Mouse (Mus musculus) embryonic stem cell, embryonic (primary cell): ENCODE data around the gene Adamts7.

Source experiments
- CTCF ChIA-PET, 4 experiments: fragments of 300-600 bp in 2 of 4; fragments of 350-600 bp in 2 of 4; sonication (Branson Sonifier 250); formaldehyde crosslinking; loops; one replicate each; lab custom pipeline; 2022; ENCODE audit warnings: inconsistent platforms in 2 of 4; lab: Charles Lee
- POLR2A ChIA-PET, 4 experiments: fragments of 300-600 bp in 2 of 4; fragments of 350-600 bp in 2 of 4; sonication (Branson Sonifier 250); formaldehyde crosslinking; loops; one replicate each; lab custom pipeline; 2022; ENCODE audit warnings: antibody characterized with exemption in 4 of 4, inconsistent platforms in 1 of 4; lab: Charles Lee

Gene Adamts7

DNA sequence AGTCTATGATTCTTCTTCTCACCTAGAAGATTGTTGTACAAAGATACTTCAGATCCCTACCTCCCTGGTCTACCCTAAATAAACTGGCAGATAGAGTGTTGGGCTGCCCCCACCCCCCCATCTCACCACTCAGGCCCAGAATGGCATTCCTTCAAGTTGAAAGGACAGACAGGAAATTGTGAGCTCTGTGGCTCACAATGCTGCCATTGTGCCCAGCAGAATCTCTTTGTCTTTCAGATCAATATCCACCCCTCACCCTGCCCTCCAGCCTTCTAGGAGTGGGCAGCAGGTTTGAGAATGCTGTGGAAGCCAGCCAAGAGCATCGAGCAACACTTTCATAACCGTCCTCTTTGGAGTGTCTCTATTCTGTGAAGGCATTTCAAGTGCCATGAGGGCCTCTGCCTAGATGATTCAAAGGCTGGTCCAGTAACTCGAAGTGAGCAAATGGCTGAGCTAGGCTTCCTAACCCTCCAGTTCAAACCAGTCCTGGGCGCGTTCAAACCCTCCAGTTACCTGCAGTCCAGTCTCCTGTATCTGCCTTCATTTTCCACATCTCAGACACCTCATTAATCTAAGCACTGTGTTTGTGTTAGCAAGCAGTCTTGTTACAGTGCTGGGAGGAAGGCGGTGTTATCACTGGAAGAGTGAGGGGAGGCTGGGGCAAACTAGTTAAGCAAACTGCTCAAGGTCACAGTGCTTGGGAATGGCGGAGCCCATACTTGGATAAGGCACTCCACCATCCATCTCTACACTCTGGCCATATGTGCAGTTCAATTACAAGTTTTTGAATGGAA is 29.1 kb upstream of the Adamts7 start:
- ChIA-PET CTCF (interaction anchor here in 3 of 4 experiments (0.6 to 3.1 kb wide), 7 partner anchors 8 to 160 kb away, joined by 3 to 44 read pairs (median 5); partner anchors contain the start of gene Morf4l1 (in 1 of the 3)), POLR2A (interaction anchor here in 3 of 4 experiments (0.6 to 4.9 kb wide), 11 partner anchors 7 to 302 kb away, joined by 3 to 55 read pairs (median 4); partner anchors contain the start of genes Morf4l1 (in 2 of the 3) and Adamts7 (in 1 of the 3))

DNA sequence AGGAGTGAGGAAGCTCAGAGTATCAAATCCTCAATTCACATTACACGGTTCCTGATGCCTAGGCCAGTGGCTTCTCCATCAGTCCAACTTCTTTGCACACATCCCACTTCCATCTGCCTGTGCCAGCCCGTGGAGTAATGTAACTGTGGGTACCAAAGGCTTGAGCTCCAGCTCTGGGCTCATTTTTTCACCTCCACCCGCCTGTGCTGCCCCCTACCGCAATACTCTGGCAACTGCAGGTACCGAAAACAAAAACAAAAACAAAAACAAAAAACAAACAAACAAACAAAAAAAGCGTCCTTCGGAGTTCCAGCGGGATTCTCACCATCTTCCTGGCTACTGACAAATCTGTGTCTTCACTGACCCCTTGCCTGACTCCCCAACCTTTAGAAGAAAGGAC is 27.4 kb upstream of the Adamts7 start:
- ChIA-PET POLR2A (interaction anchor here in 3 of 4 experiments (0.6 to 4.9 kb wide), 13 partner anchors 9 to 234 kb away, joined by 3 to 55 read pairs (median 3); partner anchors contain the start of gene Morf4l1 (in 3 of the 3)), CTCF (interaction anchor here (0.5 to 3.1 kb wide), 23 partner anchors 9 to 1617 kb away, joined by 3 to 44 read pairs (median 4); partner anchors contain the start of gene Morf4l1 (in 1 of the 4))

DNA sequence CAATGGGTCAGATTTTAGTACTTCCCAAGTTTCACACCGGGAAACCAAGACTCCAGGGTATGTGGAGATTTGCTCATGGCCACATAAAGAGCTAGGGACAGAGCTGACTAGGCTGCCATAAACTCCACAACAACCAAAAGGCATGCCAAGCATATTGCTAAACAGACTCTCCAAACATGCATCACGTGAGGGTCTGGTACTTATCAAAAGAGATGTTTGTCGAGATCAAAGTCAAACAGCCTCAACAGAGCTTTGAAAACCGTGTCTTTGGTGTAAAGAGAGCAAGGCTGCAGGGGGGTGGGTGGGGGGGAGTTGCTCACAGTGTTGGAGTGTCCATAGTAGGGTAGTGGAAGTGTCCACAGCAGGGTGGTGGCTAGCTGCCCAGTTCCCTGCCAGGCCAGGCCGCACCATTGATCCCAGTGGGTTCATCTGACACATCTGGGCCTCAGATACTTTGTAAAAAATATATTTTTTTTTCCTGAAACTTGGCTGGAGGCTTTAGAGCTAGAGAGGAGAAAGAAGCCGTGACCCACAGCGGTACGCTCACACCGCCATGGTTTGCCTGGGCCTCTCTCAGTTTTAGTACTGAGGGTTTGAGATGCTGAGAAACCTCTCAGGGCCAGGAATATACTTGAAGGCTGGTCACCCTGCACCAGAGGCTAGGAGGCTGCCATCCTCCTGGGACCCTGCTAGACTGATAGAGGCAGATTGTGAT is 26.7 kb upstream of the Adamts7 start:
- ChIA-PET CTCF (interaction anchor here (0.5 to 3.1 kb wide), 15 partner anchors 9 to 1618 kb away, joined by 3 to 44 read pairs (median 5); partner anchors contain the start of gene Morf4l1 (in 1 of the 4)), POLR2A (interaction anchor here in 3 of 4 experiments (0.6 to 4.9 kb wide), 13 partner anchors 10 to 235 kb away, joined by 3 to 55 read pairs (median 3); partner anchors contain the start of gene Morf4l1 (in 3 of the 3))

DNA sequence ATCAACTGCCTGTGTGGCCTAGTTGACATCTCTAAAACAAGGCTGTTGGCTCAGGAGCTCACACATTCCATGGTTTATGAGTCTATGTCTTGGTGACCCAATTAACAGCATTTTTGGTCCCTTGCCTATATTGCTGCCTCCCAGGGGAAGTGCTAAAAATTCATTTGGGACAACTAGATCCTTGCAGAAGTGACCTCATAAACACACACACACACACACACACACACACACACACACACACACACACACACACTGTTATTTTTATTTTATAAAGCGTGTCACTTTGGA is 26.2 kb upstream of the Adamts7 start:
- CTCF ChIA-PET = interaction anchor here (0.7 to 3.1 kb wide), 8 partner anchors 8 to 257 kb away, joined by 3 to 44 read pairs (median 6); partner anchors contain the start of gene Morf4l1 (in 1 of the 4)
- POLR2A ChIA-PET = interaction anchor here in 3 of 4 experiments (0.7 to 4.9 kb wide), 8 partner anchors 10 to 165 kb away, joined by 3 to 55 read pairs (median 9); partner anchors contain the start of gene Morf4l1 (in 2 of the 3)

DNA sequence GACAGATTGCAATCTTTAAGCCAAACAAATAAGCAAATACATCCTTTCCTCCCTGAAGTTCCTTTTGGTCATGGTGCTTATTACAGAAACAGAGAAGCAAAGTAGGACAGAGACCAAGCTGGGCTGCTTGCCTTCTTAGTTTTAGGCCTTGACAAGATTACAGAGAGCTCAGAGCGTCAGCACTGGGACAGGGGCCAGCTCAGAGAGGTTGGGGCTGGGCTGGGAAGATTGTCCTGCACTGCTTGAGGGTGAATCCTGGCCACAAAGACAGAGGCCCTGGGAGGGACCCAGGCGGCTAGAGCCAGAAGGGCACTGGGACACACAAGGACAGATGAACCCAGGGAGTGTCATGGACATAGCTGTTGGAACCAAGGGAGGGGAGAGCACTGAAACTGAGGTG is 17.1 kb upstream of the Adamts7 start:
- ChIA-PET POLR2A (interaction anchor here in 1 of 4 experiments (2.0 kb wide), 1 partner anchor 31 kb away, joined by 5 read pairs; the partner anchor contains the start of gene Morf4l1), CTCF (interaction anchor here in 2 of 4 experiments (0.8 to 4.1 kb wide), 2 partner anchors 10 to 11 kb away, joined by 3 to 14 read pairs; no protein-coding TSS in a partner anchor)

DNA sequence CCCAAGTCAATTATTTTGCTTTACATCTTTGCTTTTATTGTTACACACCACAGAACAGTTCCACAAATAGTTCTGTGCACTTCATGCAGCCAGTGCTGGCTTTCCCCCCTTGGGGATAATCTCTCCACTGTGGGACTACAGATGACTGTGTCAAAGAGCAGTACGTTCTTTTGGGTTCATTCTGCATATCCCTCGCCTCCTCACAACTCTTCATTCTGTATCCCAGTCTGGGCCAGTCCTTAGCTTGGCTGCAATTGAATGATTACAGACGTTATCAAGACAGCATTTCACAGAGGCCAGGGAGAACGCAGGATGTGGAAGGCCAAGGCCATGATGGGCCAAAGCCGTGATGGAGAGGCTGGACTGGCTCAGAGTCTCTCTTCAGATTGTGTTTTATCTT is 16.0 kb upstream of the Adamts7 start:
- CTCF ChIA-PET = interaction anchor here in 3 of 4 experiments (0.6 to 4.1 kb wide), 3 partner anchors 8 to 12 kb away, joined by 3 to 14 read pairs (median 3); no protein-coding TSS in a partner anchor
- POLR2A ChIA-PET = no interaction called here

DNA sequence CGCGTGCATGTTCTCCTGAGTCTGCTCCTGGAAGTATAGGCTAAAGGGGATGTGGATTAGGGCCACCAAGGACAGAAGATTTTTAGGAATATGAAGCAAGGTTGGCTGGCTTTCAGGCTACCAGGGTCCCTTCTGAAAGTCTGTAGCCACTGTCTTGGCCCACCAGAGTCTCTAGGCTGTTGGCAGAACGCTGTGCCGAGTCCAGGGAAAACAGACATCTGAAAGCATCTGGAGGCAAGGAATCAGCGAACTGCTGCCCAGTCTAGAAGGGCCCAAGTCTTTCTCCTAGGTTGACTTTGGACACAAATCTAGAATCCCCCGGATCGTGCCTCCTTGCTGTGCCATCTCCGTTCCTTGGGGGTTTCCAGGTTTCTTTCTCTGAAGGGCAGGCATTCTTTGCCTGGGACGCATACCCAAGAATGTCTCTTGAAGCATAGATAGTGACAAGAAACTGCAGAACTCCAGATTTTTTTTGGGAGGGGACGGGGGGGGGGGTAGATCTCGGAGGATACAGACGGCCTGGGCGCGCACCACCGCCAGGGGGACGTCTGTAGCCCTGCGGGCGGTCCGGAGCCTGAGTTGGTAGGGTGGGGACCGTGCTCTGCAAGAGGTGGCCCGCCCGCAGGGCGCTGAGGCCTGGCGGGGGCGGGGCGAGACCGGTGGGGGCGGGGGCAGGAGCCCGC is 485 bp upstream of the Adamts7 start:
- ChIA-PET POLR2A (interaction anchor here in 3 of 4 experiments (0.6 to 1.7 kb wide), 6 partner anchors 10 to 120 kb away, joined by 3 to 10 read pairs (median 4); partner anchors contain the start of gene Morf4l1 (in 1 of the 3)), CTCF (interaction anchor here in 2 of 4 experiments (0.6 to 1.9 kb wide), 3 partner anchors 28 to 341 kb away, joined by 5 to 7 read pairs (median 6); no protein-coding TSS in a partner anchor)

DNA sequence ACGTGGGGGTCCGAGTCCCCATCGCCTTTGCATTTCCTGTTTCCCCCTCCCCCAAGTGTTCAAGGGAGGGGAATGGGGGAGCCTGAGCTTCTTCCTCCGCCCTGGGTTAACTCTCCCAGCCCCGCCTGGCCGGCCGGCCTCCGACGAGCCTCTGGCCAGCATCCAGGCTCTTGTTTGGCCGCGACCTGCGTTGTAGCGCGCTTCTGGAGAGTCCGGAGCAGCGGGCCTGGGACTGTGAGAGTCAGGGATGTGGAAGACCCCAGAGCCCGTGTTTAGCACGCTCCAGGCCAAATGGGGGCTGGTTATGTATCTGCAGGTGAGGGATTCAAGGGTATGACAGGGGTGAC is 853 bp downstream of the Adamts7 start:
- CTCF ChIA-PET = interaction anchor here in 1 of 4 experiments (0.9 kb wide), 1 partner anchor 190 kb away, joined by 5 read pairs; no protein-coding TSS in a partner anchor
- POLR2A ChIA-PET = interaction anchor here in 3 of 4 experiments (0.6 to 1.7 kb wide), 8 partner anchors 9 to 255 kb away, joined by 3 to 8 read pairs (median 4); partner anchors contain the start of gene Morf4l1 (in 2 of the 3)

DNA sequence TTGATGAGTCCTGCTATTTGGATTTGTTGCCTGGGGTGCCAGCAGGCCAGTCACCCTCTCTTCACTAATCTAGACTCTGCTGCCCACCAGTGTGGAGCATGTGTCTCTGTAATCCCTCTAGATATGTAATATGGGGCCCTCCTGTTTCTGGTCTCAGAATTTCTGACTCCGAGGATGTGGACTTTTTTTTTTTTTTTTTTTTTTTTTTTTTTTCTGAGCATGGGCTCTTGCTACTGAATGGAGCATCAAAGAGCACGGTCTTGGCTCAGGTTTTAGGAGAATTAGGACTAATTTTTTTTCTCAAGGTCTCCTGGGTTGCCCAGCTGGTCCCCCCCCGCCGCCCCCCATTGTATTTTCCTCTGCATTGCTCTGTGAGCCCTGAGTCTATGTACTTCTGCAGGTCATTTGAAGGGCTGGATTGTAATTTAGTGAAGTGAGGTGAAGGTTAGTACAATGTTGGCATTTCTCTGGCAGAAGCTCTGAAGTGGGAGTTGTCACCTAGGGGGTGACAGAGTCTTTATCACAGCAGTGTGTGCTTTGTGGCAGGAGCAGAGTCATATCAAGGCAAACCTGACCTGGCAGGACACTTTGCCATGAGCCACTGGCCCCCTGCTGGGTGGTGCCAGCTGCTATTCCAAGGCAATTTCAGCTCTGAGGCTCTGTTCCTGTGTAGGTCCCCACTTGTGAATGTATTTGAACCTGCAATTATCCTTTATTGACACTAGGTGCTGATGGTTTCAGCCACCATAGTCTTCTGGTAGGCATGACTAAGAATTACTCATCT is 2.0 kb downstream of the Adamts7 start:
- ChIA-PET POLR2A (interaction anchor here in 1 of 4 experiments (0.7 kb wide), 1 partner anchor 130 kb away, joined by 3 read pairs; no protein-coding TSS in a partner anchor), CTCF (no interaction called here)

DNA sequence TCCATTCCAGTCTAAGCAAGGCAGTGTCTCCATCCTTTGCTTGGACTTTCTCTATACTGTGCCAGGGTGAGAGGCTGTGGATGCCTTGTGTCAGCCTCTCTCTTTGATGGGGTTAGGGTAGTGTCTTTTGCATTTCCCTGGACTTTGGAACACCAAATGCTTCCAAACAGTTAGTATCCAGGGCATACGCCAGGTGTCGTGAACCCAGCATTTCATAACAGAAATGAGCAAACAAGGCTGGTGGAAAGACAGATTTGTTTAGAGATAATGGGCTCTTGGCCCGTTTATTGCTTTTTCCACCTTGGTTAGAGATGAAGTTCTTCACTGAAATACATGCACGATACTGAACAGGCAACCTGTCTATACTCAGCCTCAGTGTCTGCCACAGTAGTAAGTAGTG is 2.7 kb downstream of the Adamts7 start:
- POLR2A ChIA-PET = interaction anchor here in 2 of 4 experiments (0.6 to 1.0 kb wide), 2 partner anchors 41 to 278 kb away, joined by 3 to 9 read pairs; no protein-coding TSS in a partner anchor
- CTCF ChIA-PET = no interaction called here

DNA sequence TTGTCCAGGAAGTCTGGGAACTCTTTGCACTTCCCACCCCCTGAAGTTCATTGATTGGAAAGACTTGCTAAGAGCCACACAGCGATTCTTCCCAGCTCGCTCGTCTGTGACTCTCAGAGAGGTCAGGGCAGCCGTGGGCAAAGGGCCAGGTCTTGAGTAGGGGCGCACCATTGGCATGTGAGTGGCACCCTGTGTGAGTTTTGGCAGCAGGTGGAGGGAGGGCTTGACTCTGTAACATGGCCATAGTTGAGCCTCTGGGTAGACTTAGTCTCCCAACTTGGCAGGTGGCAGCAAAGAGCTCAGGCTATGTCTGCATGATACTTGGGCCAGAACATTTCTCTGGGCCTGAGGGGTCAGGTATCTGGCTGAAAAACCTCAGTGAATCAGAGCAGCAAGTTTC is 3.7 kb downstream of the Adamts7 start:
- ChIA-PET POLR2A (interaction anchor here in 2 of 4 experiments (0.7 to 1.0 kb wide), 5 partner anchors 33 to 85 kb away, joined by 3 to 7 read pairs (median 4); partner anchors contain the start of gene Morf4l1 (in 1 of the 2)), CTCF (interaction anchor here in 1 of 4 experiments (0.7 kb wide), 1 partner anchor 516 kb away, joined by 3 read pairs; no protein-coding TSS in a partner anchor)

DNA sequence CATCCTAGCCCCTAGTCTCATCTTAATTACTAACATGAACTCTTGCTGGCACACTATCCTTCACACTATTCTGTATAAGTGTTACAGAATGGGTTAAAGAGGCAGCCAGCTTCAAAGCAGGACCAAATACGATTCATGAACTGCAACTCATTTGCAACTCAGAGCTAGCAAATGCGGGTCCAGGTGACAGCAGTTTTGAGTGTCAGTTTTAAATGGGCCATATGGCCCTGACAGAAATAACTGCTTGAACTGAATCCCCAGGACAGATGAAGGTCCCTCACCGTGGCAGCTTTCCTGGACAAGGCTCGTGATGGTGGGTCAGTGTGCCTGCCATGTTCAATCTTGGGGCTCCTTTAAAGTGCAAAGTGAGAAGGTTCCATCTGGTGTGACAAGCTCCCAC is 7.1 kb downstream of the Adamts7 start:
- ChIA-PET POLR2A (no interaction called here), CTCF (no interaction called here)

DNA sequence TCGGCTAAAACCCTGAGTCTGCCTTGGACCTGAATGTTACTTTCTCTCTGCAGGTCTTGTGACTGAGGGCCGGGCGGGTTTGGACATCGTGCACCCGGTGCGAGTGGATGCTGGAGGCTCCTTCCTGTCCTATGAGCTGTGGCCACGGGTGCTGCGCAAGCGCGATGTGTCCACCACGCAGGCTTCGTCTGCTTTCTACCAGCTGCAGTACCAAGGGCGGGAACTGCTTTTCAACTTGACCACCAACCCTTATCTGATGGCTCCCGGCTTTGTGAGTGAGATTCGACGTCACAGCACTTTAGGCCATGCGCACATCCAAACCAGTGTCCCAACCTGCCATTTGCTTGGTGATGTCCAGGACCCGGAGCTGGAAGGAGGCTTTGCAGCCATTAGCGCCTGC is 8.6 kb downstream of the Adamts7 start:
- ChIA-PET CTCF (interaction anchor here in 2 of 4 experiments (0.6 to 2.3 kb wide), 3 partner anchors 35 to 150 kb away, joined by 5 to 6 read pairs (median 6); no protein-coding TSS in a partner anchor), POLR2A (interaction anchor here in 3 of 4 experiments (0.7 to 2.2 kb wide), 5 partner anchors 8 to 58 kb away, joined by 3 to 10 read pairs (median 7); partner anchors contain the start of genes Adamts7 (in 1 of the 3) and Morf4l1 (in 1 of the 3))

DNA sequence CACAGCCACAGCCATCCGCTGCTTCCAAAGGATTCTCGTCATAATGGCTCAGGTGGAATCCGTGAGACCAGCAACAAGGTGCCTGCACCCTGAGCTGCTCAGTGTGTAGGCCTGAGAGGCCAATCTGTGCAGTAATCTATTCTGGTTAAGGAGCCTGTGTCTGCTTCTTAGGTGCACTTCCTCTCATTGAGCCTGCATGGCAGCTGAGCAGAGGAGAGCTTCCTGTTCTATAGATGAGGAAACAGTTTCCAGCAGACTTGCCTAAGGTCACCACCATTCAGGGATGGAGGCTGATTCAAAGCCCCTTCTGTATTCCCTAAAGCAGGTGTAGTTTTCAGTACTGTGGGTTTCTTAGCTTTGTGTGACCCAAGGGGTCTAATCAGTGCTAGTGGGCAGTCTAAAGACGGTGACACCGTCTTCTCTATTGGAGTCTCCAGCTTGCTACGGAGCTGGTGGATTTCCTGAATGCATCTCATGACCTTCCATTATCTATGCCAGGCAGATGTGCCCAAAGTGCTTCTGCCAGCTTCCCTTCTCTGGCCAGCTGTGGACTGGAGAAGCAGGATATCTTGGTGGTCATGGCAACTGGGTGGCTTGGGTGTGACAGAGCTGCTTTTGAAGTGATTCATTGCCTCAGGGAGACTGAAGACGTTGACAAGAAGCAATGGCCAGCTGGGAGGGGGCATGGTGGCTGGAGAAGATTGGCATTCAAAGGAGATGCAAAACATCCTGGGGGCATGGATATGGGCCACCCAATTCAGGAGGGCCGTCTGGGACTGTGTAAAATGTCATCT is 9.9 kb downstream of the Adamts7 start:
- ChIA-PET CTCF (interaction anchor here in 1 of 4 experiments (0.8 to 2.3 kb wide), 2 partner anchors 34 to 46 kb away, joined by 4 to 6 read pairs; no protein-coding TSS in a partner anchor), POLR2A (interaction anchor here in 2 of 4 experiments (1.5 to 2.2 kb wide), 5 partner anchors 10 to 65 kb away, joined by 3 to 10 read pairs (median 6); partner anchors contain the start of genes Adamts7 (in 1 of the 2) and Morf4l1 (in 1 of the 2))

DNA sequence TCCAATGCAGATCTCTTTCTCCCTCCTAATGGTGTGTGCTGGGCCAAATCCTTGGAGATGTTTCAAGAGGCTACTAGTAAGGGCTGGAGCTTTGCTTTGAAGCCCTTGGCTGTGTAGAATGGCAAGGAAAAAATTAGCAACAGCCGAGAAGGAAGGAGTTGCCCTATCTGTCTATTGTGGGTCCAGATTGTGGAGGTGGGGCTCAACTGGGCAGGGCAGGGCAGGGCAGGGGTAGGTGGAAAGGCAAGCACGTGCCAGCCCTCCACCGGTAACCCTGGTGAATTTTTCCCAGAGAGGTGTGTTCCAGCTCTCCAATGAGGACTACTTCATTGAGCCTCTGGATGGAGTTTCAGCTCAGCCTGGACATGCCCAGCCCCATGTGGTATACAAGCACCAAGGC is 10.5 kb downstream of the Adamts7 start:
- CTCF ChIA-PET = interaction anchor here in 1 of 4 experiments (2.3 kb wide), 1 partner anchor 33 kb away, joined by 6 read pairs; no protein-coding TSS in a partner anchor
- POLR2A ChIA-PET = interaction anchor here in 2 of 4 experiments (1.5 to 2.2 kb wide), 4 partner anchors 10 to 64 kb away, joined by 3 to 10 read pairs (median 6); partner anchors contain the start of gene Adamts7 (in 1 of the 2)
